Mouse (Mus musculus): ENCODE measurements at regions not wholly inside any gene's neighbourhood (a gene's known extent, or its start where the extent isn't known, plus 50 kb on each side); places are given as distances from the start of the nearest gene placed in this dataset.

DNA sequence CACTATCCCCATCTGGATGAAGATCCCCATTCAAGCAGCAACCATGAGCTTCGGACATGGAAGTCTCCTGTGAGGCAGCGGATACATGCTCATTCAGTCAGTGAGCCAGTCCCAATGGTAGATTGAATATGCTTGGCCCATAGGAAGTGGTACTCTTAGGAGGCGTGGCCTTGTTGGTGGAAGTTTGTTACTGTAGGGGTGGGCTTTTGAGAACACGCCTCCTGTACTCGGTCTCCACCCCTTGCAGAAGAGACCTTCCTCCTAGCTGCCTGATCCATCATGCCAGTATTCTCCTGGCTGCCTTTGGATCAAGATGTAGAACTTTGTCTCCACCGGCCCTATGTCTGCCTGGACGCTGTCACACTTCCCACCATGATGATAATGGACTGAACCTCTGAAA, 55.3 kb upstream of the Pmfbp1 start:
- 89% methylated on average over 7 of the region's 7 CpGs for WGBS
- no peaks in the 10 kb centered on the region for H3K4me1 ChIP-seq (ENCODE audit: control insufficient read depth, insufficient read depth, low read length)
- TF ChIP-seq POLR2A (IDR thresholded peaks at IDR 0.05; ENCODE audit: borderline replicate concordance, extremely low read depth, low read depth, low read length) (no peak), CTCF (IDR thresholded peaks at IDR 0.05; ENCODE audit: insufficient read depth, low read length) (no peak)
- DNase-seq: no peak
- H3K4me3 ChIP-seq (replicated peaks; ENCODE audit: extremely low read depth, low read depth, low read length): no peak overlapping the region

Data from lung, adult 2 months (tissue).